Mouse (Mus musculus): ENCODE results near the gene Aasdh. TPM values are rescaled to one million over a fixed set of nuclear protein-coding genes. Genes with fewer than 3 reads are reported as not detected.
"Not testable (repeated sequence)": the region's sequence is repeated elsewhere in the genome, so short reads cannot be mapped to it uniquely, and the experiment has no call there.

The Aasdh gene
- polyA plus RNA-seq, 1 experiment from 2014 or later: 18.0 TPM

GRCm38 (mm10) chr5:76942505-76942904 is 37.2 kb upstream of the Aasdh start:
- Histone ChIP-seq H3K9me3 (no peaks in the 10 kb centered on the region), H3K4me3 (no peak overlapping the region), H3K4me1 (replicated peaks) (no peaks in the 10 kb centered on the region), H3K9ac (no peak overlapping the region), H3K4me2 (no peak overlapping the region), H3K36me3 (no peaks in the 10 kb centered on the region), H3K27me3 (no peaks in the 10 kb centered on the region), H3K27ac (replicated peaks) (no peak overlapping the region)
- WGBS: 89% methylated on average over 4 of the region's 4 CpGs
- no peak for ATAC-seq (ENCODE audit: low FRiP score, low read depth)

GRCm38 (mm10) chr5:76941975-76942374 is 36.7 kb upstream of the Aasdh start:
- Histone ChIP-seq H3K4me1 (replicated peaks) (no peaks in the 10 kb centered on the region), H3K36me3 (no peaks in the 10 kb centered on the region), H3K9ac (no peak overlapping the region), H3K4me3 (no peak overlapping the region), H3K27me3 (no peaks in the 10 kb centered on the region), H3K27ac (replicated peaks) (no peak overlapping the region), H3K4me2 (no peak overlapping the region), H3K9me3 (no peaks in the 10 kb centered on the region)
- WGBS: 95% methylated on average over 4 of the region's 4 CpGs
- no peak for ATAC-seq (ENCODE audit: low FRiP score, low read depth)

GRCm38 (mm10) chr5:76939717-76940116 is 34.4 kb upstream of the Aasdh start:
- no peak for ATAC-seq (ENCODE audit: low FRiP score, low read depth)
- Histone ChIP-seq H3K9ac (no peak overlapping the region), H3K36me3 (no peaks in the 10 kb centered on the region), H3K4me1 (replicated peaks) (no peaks in the 10 kb centered on the region), H3K9me3 (no peaks in the 10 kb centered on the region), H3K4me3 (no peak overlapping the region), H3K4me2 (no peak overlapping the region), H3K27ac (replicated peaks) (no peak overlapping the region), H3K27me3 (no peaks in the 10 kb centered on the region)
- WGBS: 98% methylated on average over 8 of the region's 8 CpGs

GRCm38 (mm10) chr5:76929180-76929877 is 24.0 kb upstream of the Aasdh start:
- no peaks in the 10 kb centered on the region for H3K4me1 ChIP-seq (replicated peaks)
- no peaks in the 10 kb centered on the region for H3K27me3 ChIP-seq
- H3K9me3 ChIP-seq: no peaks in the 10 kb centered on the region
- H3K9ac ChIP-seq: no peak overlapping the region
- no peak overlapping the region for H3K4me2 ChIP-seq
- no peak overlapping the region for H3K4me3 ChIP-seq
- 82% methylated on average over 7 of the region's 7 CpGs for WGBS
- H3K27ac ChIP-seq (replicated peaks): no peak overlapping the region
- no peak for ATAC-seq (ENCODE audit: low FRiP score, low read depth)
- peaks cover 26% of the 10 kb centered on the region for H3K36me3 ChIP-seq

- WGBS: 84% methylated on average over 16 of the region's 16 CpGs
- Histone ChIP-seq H3K9ac (no peak overlapping the region), H3K27me3 (no peaks in the 10 kb centered on the region), H3K9me3 (no peaks in the 10 kb centered on the region), H3K4me1 (replicated peaks) (no peaks in the 10 kb centered on the region), H3K36me3 (peaks cover 26% of the 10 kb centered on the region), H3K27ac (replicated peaks) (peak overlapping the region; percentile 51; the same call in 1 of the 2 replicates), H3K4me2 (no peak overlapping the region), H3K4me3 (no peak overlapping the region)
- no peak for ATAC-seq (ENCODE audit: low FRiP score, low read depth)
These were observed 23.0 kb upstream of the Aasdh start for GRCm38 (mm10) chr5:76928124-76928832.

GRCm38 (mm10) chr5:76924296-76924695 is 19.0 kb upstream of the Aasdh start:
- H3K9me3 ChIP-seq: no peaks in the 10 kb centered on the region
- H3K9ac ChIP-seq: no peak overlapping the region
- no peaks in the 10 kb centered on the region for H3K4me1 ChIP-seq (replicated peaks)
- no peak overlapping the region for H3K27ac ChIP-seq (replicated peaks)
- no peaks in the 10 kb centered on the region for H3K27me3 ChIP-seq
- WGBS: 78% methylated on average over 1 of the region's 1 CpGs
- ATAC-seq (ENCODE audit: low FRiP score, low read depth): no peak
- H3K4me2 ChIP-seq: no peak overlapping the region
- no peak overlapping the region for H3K4me3 ChIP-seq
- peaks cover 34% of the 10 kb centered on the region for H3K36me3 ChIP-seq

- no peak overlapping the region for H3K4me2 ChIP-seq
- no peak for ATAC-seq (ENCODE audit: low FRiP score, low read depth)
- H3K27ac ChIP-seq (replicated peaks): no peak overlapping the region
- H3K9ac ChIP-seq: no peak overlapping the region
- peaks cover 36% of the 10 kb centered on the region for H3K36me3 ChIP-seq
- H3K9me3 ChIP-seq: no peaks in the 10 kb centered on the region
- H3K27me3 ChIP-seq: no peaks in the 10 kb centered on the region
- WGBS: 85% methylated on average over 13 of the region's 13 CpGs
- H3K4me3 ChIP-seq: no peak overlapping the region
- H3K4me1 ChIP-seq (replicated peaks): no peaks in the 10 kb centered on the region
These were observed 18.1 kb upstream of the Aasdh start for GRCm38 (mm10) chr5:76923428-76923827.

GRCm38 (mm10) chr5:76922833-76923232 is 17.5 kb upstream of the Aasdh start:
- ATAC-seq (ENCODE audit: low FRiP score, low read depth): no peak
- Histone ChIP-seq H3K9ac (no peak overlapping the region), H3K36me3 (peaks cover 38% of the 10 kb centered on the region), H3K27ac (replicated peaks) (no peak overlapping the region), H3K4me3 (no peak overlapping the region), H3K4me1 (replicated peaks) (no peaks in the 10 kb centered on the region), H3K4me2 (no peak overlapping the region), H3K9me3 (no peaks in the 10 kb centered on the region), H3K27me3 (no peaks in the 10 kb centered on the region)
- WGBS: 71% methylated on average over 4 of the region's 4 CpGs

GRCm38 (mm10) chr5:76912522-76912921 is 7.2 kb upstream of the Aasdh start:
- ATAC-seq (ENCODE audit: low FRiP score, low read depth); H3K4me3 ChIP-seq; H3K4me1 ChIP-seq (replicated peaks); H3K27me3 ChIP-seq; H3K27ac ChIP-seq (replicated peaks); H3K9me3 ChIP-seq; H3K9ac ChIP-seq; H3K4me2 ChIP-seq: not testable (repeated sequence)
- H3K36me3 ChIP-seq: peaks cover 11% of the 10 kb centered on the region; the same call in 1 of the 2 replicates
- WGBS: 95% methylated on average over 5 of the region's 5 CpGs

GRCm38 (mm10) chr5:76910807-76911206 is 5.5 kb upstream of the Aasdh start:
- H3K4me2 ChIP-seq: no peak overlapping the region
- no peak for ATAC-seq (ENCODE audit: low FRiP score, low read depth)
- H3K36me3 ChIP-seq: 0 out of 2 replicates have a peak, but pooled peaks cover 11% of the 10 kb centered on the region
- H3K4me1 ChIP-seq (replicated peaks): peaks cover 6% of the 10 kb centered on the region
- H3K27me3 ChIP-seq: no peaks in the 10 kb centered on the region
- WGBS: 85% methylated on average over 3 of the region's 3 CpGs
- no peak overlapping the region for H3K4me3 ChIP-seq
- H3K9ac ChIP-seq: no peak overlapping the region
- H3K9me3 ChIP-seq: no peaks in the 10 kb centered on the region
- H3K27ac ChIP-seq (replicated peaks): no peak overlapping the region

GRCm38 (mm10) chr5:76906155-76906499 is 813 bp upstream of the Aasdh start:
- ATAC-seq (ENCODE audit: low FRiP score, low read depth): no peak
- Histone ChIP-seq H3K4me1 (replicated peaks) (peaks cover 13% of the 10 kb centered on the region), H3K36me3 (no peaks in the 10 kb centered on the region), H3K9ac (peak overlapping the region; percentile 79), H3K4me2 (peak overlapping the region; percentile 68), H3K27me3 (no peaks in the 10 kb centered on the region), H3K9me3 (no peaks in the 10 kb centered on the region), H3K4me3 (peak overlapping the region; percentile 76), H3K27ac (replicated peaks) (peak overlapping the region; percentile 91)
- WGBS: 35% methylated on average over 3 of the region's 3 CpGs

- peaks cover 13% of the 10 kb centered on the region for H3K4me1 ChIP-seq (replicated peaks)
- WGBS: 1% methylated on average over 19 of the region's 19 CpGs
- H3K9me3 ChIP-seq: no peaks in the 10 kb centered on the region
- peak overlapping the region; percentile 76 for H3K4me3 ChIP-seq
- H3K27me3 ChIP-seq: no peaks in the 10 kb centered on the region
- H3K27ac ChIP-seq (replicated peaks): peak overlapping the region; percentile 91
- peak overlapping the region; percentile 79 for H3K9ac ChIP-seq
- peak overlapping the region; percentile 68 for H3K4me2 ChIP-seq
- H3K36me3 ChIP-seq: no peaks in the 10 kb centered on the region
- ATAC-seq (ENCODE audit: low FRiP score, low read depth): peak; percentile 80
These were observed 455 bp downstream of the Aasdh start for GRCm38 (mm10) chr5:76904713-76905404.

All from hindbrain, embryonic 15.5 days (tissue).